7 mouse cellular contexts compared by ENCODE assay signal in the genomic region with DNA sequence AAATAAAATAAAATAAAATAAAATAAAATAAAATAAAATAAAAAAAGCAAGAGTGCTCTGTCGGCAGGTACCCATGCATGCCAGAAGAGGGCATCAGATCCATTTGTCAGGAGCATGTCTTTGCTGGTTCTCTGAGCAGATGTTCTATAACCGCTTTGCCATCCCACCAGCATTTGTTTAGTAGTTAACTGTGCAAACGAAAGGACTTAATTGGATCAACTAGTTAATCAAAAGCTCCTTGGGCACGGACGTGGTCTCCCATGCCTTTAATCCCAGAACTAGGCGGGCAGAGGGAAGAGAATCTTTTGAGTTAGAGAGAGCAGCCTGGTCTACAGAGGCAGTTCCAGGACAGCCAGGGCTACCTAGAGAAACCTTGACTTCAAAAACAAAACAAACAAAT. TPM values are rescaled to one million over a fixed set of nuclear protein-coding genes. Genes with fewer than 3 reads are reported as not detected.
DNase-seq lines count a peak whose midpoint lies in the region; ATAC-seq lines count a peak whose summit lies in the region.

No protein-coding gene starts in this region.

- H3K9me3 ChIP-seq in midbrain, embryonic 10.5 days (replicated peaks) = no peaks in the 10 kb centered on the region
- H3K9me3 ChIP-seq in midbrain, embryonic 16.5 days (replicated peaks; ENCODE audit: control insufficient read depth, low read length, poor library complexity, severe bottlenecking) = no peaks in the 10 kb centered on the region
- no peaks in the 10 kb centered on the region for H3K9me3 ChIP-seq in heart, embryonic 14.5 days (ENCODE audit: control insufficient read depth, low read length)

- no peak; the same call in 1 of the 2 replicates for ATAC-seq in midbrain, embryonic 16.5 days
- ATAC-seq in activated CD4-positive, CD25-positive, alpha-beta regulatory T cell, adult 4 months = peak; percentile 57
- ATAC-seq in heart, embryonic 14.5 days (ENCODE audit: insufficient number of reproducible peaks, insufficient read depth, low FRiP score, low read depth) = no peak
- peak; percentile 61 for ATAC-seq in megakaryocyte progenitor cell, adult 5-6 weeks (replicated peaks; ENCODE audit: poor library complexity)

- H3K27ac ChIP-seq in midbrain, embryonic 10.5 days (replicated peaks) = no peak overlapping the region
- H3K27ac ChIP-seq in midbrain, embryonic 16.5 days (ENCODE audit: low read length) = no peak overlapping the region
- H3K27ac ChIP-seq in heart, embryonic 14.5 days (replicated peaks in 1 of 2; ENCODE audit: control insufficient read depth in 1 of 2, insufficient read depth in 1 of 2, low read depth in 2 of 2, low read length in 2 of 2) = no peak overlapping the region

- no peak overlapping the region for H3K9ac ChIP-seq in midbrain, embryonic 16.5 days (ENCODE audit: low read depth, low read length)
- no peak overlapping the region for H3K9ac ChIP-seq in heart, embryonic 14.5 days (ENCODE audit: low read length)

- intact Hi-C loops in left cerebral cortex, postnatal 4 days (cut with DNase I) = no loop called here

- H3K27me3 ChIP-seq in midbrain, embryonic 10.5 days (ENCODE audit: low read depth, poor library complexity, severe bottlenecking) = peaks cover 59% of the 10 kb centered on the region
- peaks cover 57% of the 10 kb centered on the region for H3K27me3 ChIP-seq in midbrain, embryonic 16.5 days (ENCODE audit: control insufficient read depth, insufficient read depth, low read depth, low read length)
- peaks cover 69% of the 10 kb centered on the region for H3K27me3 ChIP-seq in heart, embryonic 14.5 days (ENCODE audit: control insufficient read depth, insufficient read depth, low read length)

- H3K4me2 ChIP-seq in midbrain, embryonic 16.5 days (ENCODE audit: low read length) = no peak overlapping the region
- peak overlapping the region; percentile 71 for H3K4me2 ChIP-seq in heart, embryonic 14.5 days (ENCODE audit: low read length)

- 2% methylated on average over 6 of the region's 6 CpGs for WGBS in midbrain, embryonic 10.5 days
- WGBS in midbrain, embryonic 16.5 days = 1% methylated on average over 6 of the region's 6 CpGs
- 2% methylated on average over 6 of the region's 6 CpGs for WGBS in heart, embryonic 14.5 days

- no peaks in the 10 kb centered on the region for H3K36me3 ChIP-seq in midbrain, embryonic 10.5 days
- no peaks in the 10 kb centered on the region for H3K36me3 ChIP-seq in midbrain, embryonic 16.5 days (ENCODE audit: control insufficient read depth, insufficient read depth, low read length)
- H3K36me3 ChIP-seq in heart, embryonic 14.5 days (ENCODE audit: control insufficient read depth, insufficient read depth, low read length) = no peaks in the 10 kb centered on the region

- peaks cover 13% of the 10 kb centered on the region for H3K4me1 ChIP-seq in midbrain, embryonic 10.5 days
- no peaks in the 10 kb centered on the region for H3K4me1 ChIP-seq in midbrain, embryonic 16.5 days (ENCODE audit: control insufficient read depth, insufficient read depth, low read length)
- no peaks in the 10 kb centered on the region for H3K4me1 ChIP-seq in heart, embryonic 14.5 days (ENCODE audit: control insufficient read depth in 2 of 2, insufficient read depth in 2 of 2, low read length in 2 of 2)

- H3K4me3 ChIP-seq in midbrain, embryonic 10.5 days = peak overlapping the region; percentile 57
- H3K4me3 ChIP-seq in midbrain, embryonic 16.5 days (ENCODE audit: low read depth, low read length) = no peak overlapping the region
- no peak overlapping the region for H3K4me3 ChIP-seq in heart, embryonic 14.5 days (ENCODE audit: control insufficient read depth in 1 of 2, insufficient read depth in 1 of 2, low read depth in 1 of 2, low read length in 2 of 2)

- peak; percentile 41 for DNase-seq in midbrain, embryonic 10.5 days (ENCODE audit: low spot score)
- DNase-seq in urinary bladder, postnatal 36 days (ENCODE audit: low spot score in 2 of 2) = no peak
- DNase-seq in left cerebral cortex, postnatal 4 days = no peak

RNA-seq across cellular contexts. Expression of a gene that starts 33.4 kb away (rescaled TPM):
- polyA plus RNA-seq in midbrain, embryonic 10.5 days (2016; fragmentation: Nextera tagmentation; extraction: Ambion mirVana) = 1.8 and 2.1 TPM in 2 replicates
- 0.89 and 1.5 TPM in 2 replicates for polyA plus RNA-seq in midbrain, embryonic 16.5 days (2015; fragmentation: Nextera tagmentation; extraction: Ambion mirVana)
- not detected for polyA plus RNA-seq in activated CD4-positive, CD25-positive, alpha-beta regulatory T cell, adult 4 months (2017; shearing (Covaris generic))
- polyA plus RNA-seq in heart, embryonic 14.5 days (2014; fragmentation: Nextera tagmentation; extraction: Ambion mirVana) = 2.1 and 3.2 TPM in 2 replicates
- total RNA-seq in megakaryocyte progenitor cell, adult 5-6 weeks (2015) = 0.37 and 1.2 TPM in 2 replicates
- total RNA-seq in megakaryocyte progenitor cell, adult 5-6 weeks (2017) = 0.14 and 0.21 TPM in 2 replicates
- total RNA-seq in left cerebral cortex, postnatal 4 days (2021) = 1 to 10 TPM in 1 of 2 experiments, under 1 TPM in 1; 0.52 to 1.2 TPM

RNA-seq across cellular contexts. Expression of a gene that starts 57.6 kb away (rescaled TPM):
- polyA plus RNA-seq in midbrain, embryonic 10.5 days (2016; fragmentation: Nextera tagmentation; extraction: Ambion mirVana) = 9.5 and 10.3 TPM in 2 replicates
- 1.1 TPM in 1 of 2 replicates, not detected in the other for polyA plus RNA-seq in midbrain, embryonic 16.5 days (2015; fragmentation: Nextera tagmentation; extraction: Ambion mirVana)
- polyA plus RNA-seq in activated CD4-positive, CD25-positive, alpha-beta regulatory T cell, adult 4 months (2017; shearing (Covaris generic)) = 10 to 100 TPM in 1 of 2 experiments, 1 to 10 TPM in 1; 5.2 to 11.1 TPM
- 4.0 and 7.9 TPM in 2 replicates for polyA plus RNA-seq in heart, embryonic 14.5 days (2014; fragmentation: Nextera tagmentation; extraction: Ambion mirVana)
- 1,111 and 1,146 TPM in 2 replicates for total RNA-seq in megakaryocyte progenitor cell, adult 5-6 weeks (2015)
- total RNA-seq in megakaryocyte progenitor cell, adult 5-6 weeks (2017) = 9,134 and 9,995 TPM in 2 replicates
- 100 to 1,000 TPM; 306 to 312 TPM for total RNA-seq in left cerebral cortex, postnatal 4 days (2021)

RNA-seq across cellular contexts. Expression of a gene that starts 58.7 kb away (rescaled TPM):
- polyA plus RNA-seq in midbrain, embryonic 10.5 days (2016; fragmentation: Nextera tagmentation; extraction: Ambion mirVana) = 49.5 and 57.2 TPM in 2 replicates
- polyA plus RNA-seq in midbrain, embryonic 16.5 days (2015; fragmentation: Nextera tagmentation; extraction: Ambion mirVana) = 5.9 and 7.6 TPM in 2 replicates
- 10 to 100 TPM; 23.4 to 32.3 TPM for polyA plus RNA-seq in activated CD4-positive, CD25-positive, alpha-beta regulatory T cell, adult 4 months (2017; shearing (Covaris generic))
- 26.9 and 32.0 TPM in 2 replicates for polyA plus RNA-seq in heart, embryonic 14.5 days (2014; fragmentation: Nextera tagmentation; extraction: Ambion mirVana)
- total RNA-seq in megakaryocyte progenitor cell, adult 5-6 weeks (2015) = 773 and 862 TPM in 2 replicates
- 369 and 430 TPM in 2 replicates for total RNA-seq in megakaryocyte progenitor cell, adult 5-6 weeks (2017)
- total RNA-seq in left cerebral cortex, postnatal 4 days (2021) = 100 to 1,000 TPM; 250 to 268 TPM

Comparison
In these comparisons a context has a peak if more than half of its experiments do, and no peak if none do; other contexts are left out.
1. ATAC-seq: peak in activated CD4-positive, CD25-positive, alpha-beta regulatory T cell, adult 4 months (single experiment) and megakaryocyte progenitor cell, adult 5-6 weeks (single experiment); none in midbrain, embryonic 16.5 days (single experiment) and heart, embryonic 14.5 days (single experiment).